Mouse (Mus musculus) urinary bladder, postnatal 25 days (tissue): ENCODE data around the gene Nrxn3.

ENCODE experiments used
- DNase-seq: peaks from one replicate; pipeline ENCODE4 v3.0.0; 2022; ENCODE audit warnings: low spot score

The Nrxn3 gene

GRCm38 (mm10) chr12:89953237-89953636, 1230.6 kb downstream of the Nrxn3 start:
- DNase-seq: no peak

GRCm38 (mm10) chr12:89953649-89954048, 1231.0 kb downstream of the Nrxn3 start:
- no peak for DNase-seq

GRCm38 (mm10) chr12:89954441-89955070, 1231.9 kb downstream of the Nrxn3 start:
- DNase-seq: no peak

GRCm38 (mm10) chr12:89963073-89963472, 1240.4 kb downstream of the Nrxn3 start:
- DNase-seq: no peak

- DNase-seq: no peak
Measured at GRCm38 (mm10) chr12:89976648-89977047, 1254.0 kb downstream of the Nrxn3 start.

- no peak for DNase-seq
Measured at GRCm38 (mm10) chr12:89977479-89977878, 1254.8 kb downstream of the Nrxn3 start.

GRCm38 (mm10) chr12:89979190-89979589, 1256.5 kb downstream of the Nrxn3 start:
- no peak for DNase-seq

- DNase-seq: no peak
Measured at GRCm38 (mm10) chr12:89982445-89982844, 1259.8 kb downstream of the Nrxn3 start.

- DNase-seq: no peak
Measured at GRCm38 (mm10) chr12:89983399-89983798, 1260.7 kb downstream of the Nrxn3 start.

GRCm38 (mm10) chr12:89986219-89986618, 1263.5 kb downstream of the Nrxn3 start:
- DNase-seq: no peak

GRCm38 (mm10) chr12:89993273-89993672, 1270.6 kb downstream of the Nrxn3 start:
- DNase-seq: no peak

- DNase-seq: no peak
Measured at GRCm38 (mm10) chr12:89995392-89995791, 1272.7 kb downstream of the Nrxn3 start.

GRCm38 (mm10) chr12:90010280-90010679, 1287.6 kb downstream of the Nrxn3 start:
- DNase-seq: no peak

GRCm38 (mm10) chr12:90013958-90014357, 1291.3 kb downstream of the Nrxn3 start:
- DNase-seq: no peak

- DNase-seq: no peak
Measured at GRCm38 (mm10) chr12:90027023-90027422, 1304.3 kb downstream of the Nrxn3 start.

GRCm38 (mm10) chr12:90041038-90041437, 1318.4 kb downstream of the Nrxn3 start:
- no peak for DNase-seq

GRCm38 (mm10) chr12:90056256-90056655, 1333.6 kb downstream of the Nrxn3 start:
- no peak for DNase-seq

GRCm38 (mm10) chr12:90059786-90060185, 1337.1 kb downstream of the Nrxn3 start:
- DNase-seq: no peak

GRCm38 (mm10) chr12:90061312-90061711, 1338.6 kb downstream of the Nrxn3 start:
- DNase-seq: no peak

GRCm38 (mm10) chr12:90062219-90062618, 1339.5 kb downstream of the Nrxn3 start:
- no peak for DNase-seq

- DNase-seq: no peak
Measured at GRCm38 (mm10) chr12:90063443-90063842, 1340.8 kb downstream of the Nrxn3 start.

- no peak for DNase-seq
Measured at GRCm38 (mm10) chr12:90085862-90086261, 1363.2 kb downstream of the Nrxn3 start.

- DNase-seq: no peak
Measured at GRCm38 (mm10) chr12:90095754-90096153, 1373.1 kb downstream of the Nrxn3 start.

GRCm38 (mm10) chr12:90113351-90113791, 1390.7 kb downstream of the Nrxn3 start:
- no peak for DNase-seq
